Mouse (Mus musculus): Measurements from ENCODE around the gene Mark2. TPM values are rescaled to one million over a fixed set of nuclear protein-coding genes. Genes with fewer than 3 reads are reported as not detected.
"Not testable (repeated sequence)": the region's sequence is repeated elsewhere in the genome, so short reads cannot be mapped to it uniquely, and the experiment has no call there.

Mark2 gene
- 100 to 1,000 TPM; 123 to 139 TPM for total RNA-seq (2021)
- long read RNA-seq, experiment 1, full-length matches to known transcripts: 93 of 142 reads
- long read RNA-seq, experiment 1, partial matches to known transcripts: 10 of 142 reads
- long read RNA-seq, experiment 1, other reads (novel, unspliced or antisense): 39 of 142 reads
- long read RNA-seq, experiment 2, full-length matches to known transcripts: 76 of 110 reads
- long read RNA-seq, experiment 2, partial matches to known transcripts: 5 of 110 reads
- long read RNA-seq, experiment 2, other reads (novel, unspliced or antisense): 29 of 110 reads

DNA sequence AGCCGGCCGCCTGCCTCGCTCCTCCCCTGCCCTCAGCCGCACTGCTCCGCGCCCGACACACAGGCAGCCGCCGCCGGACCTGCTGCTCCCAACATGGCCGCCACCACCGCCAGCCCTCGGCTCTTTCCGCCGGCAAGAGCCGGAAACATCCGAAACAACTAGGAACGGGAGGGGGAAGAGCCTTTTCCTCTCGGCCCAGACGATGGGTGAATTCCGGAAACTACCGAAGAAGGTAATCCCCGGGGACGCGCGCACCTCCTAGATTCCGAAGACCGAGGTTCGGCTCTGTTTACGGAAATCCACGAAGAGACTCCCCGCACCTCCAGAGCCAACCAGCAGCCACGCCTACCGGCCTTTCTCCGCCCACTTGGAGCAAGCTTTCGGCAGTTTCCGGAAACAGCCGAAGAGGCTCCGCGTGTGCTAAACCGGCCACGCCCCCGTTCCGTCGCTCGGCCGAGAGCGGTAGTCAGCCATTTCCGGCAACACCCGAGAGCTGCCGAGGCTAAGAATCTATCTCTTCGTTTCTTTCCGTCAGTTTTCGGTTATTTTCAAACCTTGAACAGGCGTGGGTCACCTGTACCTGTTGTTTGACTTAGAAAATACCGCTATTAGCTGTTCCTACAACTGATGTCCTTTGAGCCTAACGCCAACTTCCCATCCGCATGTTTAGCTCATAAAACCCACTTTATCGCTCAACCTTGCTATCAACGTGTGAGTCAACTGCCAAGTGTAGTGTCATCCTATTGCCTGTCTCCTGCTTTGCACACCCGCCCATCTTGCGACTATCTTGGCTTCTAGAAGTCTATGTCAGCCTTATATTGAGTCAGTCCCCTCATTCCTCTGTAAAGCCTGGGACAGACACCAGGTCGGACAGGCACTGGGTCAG is at the start of gene Mark2:
Mark2 (minus strand) TSS at position 349 of the 886 bp plus-strand sequence.
- DNase-seq (ENCODE audit: low spot score in 2 of 2): peak; percentile 99

DNA sequence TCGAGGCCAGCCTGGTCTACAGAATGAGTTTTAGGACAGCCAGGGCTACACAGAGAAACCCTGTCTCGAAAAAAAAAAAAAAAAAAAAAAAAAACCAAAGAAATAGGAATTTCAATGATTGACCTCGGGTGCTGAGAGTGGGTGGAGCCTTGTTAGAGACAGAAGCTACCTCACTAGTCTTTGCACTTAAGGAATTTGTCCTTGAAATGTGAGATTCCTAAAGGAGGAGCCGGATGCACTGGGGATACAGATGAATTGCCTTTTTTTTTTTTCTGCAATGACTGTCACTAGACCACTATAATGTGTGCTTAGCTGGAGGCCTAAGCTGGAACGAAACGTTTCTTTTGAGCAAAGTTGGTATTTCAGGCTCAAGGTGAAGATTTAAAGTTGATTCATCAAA is 46.8 kb upstream of the Mark2 start:
- DNase-seq (ENCODE audit: low spot score in 2 of 2): no peak

DNA sequence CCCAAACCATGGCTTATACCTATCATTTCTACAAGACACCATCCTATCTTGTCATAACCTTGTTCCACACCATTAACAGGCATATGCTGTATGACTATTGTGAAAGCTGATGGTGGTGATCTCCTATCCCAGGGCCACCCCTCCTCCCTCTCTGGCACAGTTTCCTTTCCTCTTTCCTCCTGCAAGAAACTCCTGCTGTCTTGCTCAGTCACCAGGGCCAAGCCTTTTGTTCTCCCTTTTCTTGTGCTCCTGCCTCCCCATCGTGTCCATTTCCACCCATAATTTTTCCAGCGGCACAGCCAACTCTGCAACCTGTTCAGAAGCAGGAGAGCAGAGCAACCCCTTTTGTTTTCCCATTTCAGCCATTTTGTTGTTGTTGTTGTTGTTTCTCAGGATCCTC is 44.4 kb upstream of the Mark2 start:
- no peak for DNase-seq (ENCODE audit: low spot score in 2 of 2)

DNA sequence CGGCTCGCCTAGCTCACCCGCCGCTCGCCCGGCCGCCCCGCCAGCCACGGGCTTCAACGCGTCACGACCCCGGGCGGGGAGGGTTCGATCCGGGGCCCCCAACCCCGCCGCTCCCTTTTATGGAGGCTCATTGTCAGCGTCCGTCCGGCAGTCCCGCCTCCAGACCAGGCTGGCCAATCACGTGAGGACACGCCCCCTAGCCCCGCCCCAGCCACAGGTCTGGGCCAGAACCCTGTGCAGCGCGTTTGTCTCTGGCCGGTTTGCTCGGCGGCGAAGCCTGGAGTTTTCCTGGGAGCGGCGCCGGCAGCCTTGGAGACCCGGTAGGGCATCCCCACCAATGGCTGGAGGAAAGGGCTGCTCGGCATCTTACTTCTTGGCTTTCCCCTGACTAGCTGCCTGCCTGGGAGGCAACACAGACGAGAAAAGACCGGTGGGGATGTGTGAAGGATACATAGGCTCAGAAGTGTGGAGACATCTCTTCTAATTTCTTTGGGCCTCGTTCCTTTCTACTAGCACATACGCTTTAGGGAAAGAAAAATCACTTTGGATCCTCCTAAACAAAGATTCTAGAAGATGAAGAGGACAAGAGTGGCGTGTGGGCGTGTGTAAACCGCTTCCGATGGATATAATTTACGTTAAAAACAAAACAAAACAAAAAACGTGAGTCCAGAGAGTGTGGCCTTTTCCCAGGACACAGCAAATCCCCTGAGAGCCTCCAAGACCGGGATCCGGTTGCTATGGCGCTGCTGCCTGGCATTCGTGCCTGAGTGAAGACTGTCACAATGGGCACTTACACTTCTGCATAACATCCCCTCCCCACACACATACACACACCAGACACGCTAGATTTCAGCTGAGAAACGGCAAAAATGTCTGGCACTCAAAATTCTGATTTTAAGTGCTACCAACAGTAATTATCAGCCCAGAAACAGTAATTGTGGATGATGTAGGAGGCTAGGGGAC is 41.5 kb upstream of the Mark2 start, which contains the start of gene Spindoc:
Spindoc (minus strand) TSS at position 92 of the 963 bp plus-strand sequence.
- DNase-seq (ENCODE audit: low spot score in 2 of 2): peak; percentile 98 to 99

DNA sequence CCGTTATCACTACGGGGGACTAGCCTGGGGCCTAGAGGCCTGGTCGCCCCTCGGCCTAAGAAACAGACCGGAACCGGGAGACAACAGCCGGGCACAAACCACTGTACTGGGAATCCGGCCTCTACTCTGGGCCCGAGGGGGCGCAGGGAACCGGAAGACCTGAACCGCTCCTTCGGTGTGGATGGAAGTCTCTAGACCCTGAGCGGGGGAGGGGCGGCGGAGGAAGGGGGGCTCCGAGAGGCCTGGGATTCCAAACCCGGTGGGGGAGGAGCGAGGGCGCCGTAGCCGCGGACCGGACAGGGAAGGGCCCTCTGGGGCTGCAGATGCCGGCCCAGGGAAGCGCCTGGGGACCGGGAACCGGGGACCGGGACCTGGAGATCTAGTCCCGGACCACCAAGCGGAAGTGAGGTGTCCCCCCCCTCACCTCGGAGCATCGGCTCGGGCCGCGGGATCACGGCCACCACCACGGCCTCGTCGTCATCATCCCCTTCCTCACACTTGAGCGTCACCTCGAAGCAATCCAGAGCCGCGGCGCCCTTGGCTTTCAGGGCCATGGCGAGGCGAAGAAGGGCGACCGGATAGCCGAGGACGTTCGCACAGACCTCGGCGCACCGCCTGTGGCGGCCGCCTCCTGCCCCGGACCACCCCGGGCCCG is 40.7 kb upstream of the Mark2 start:
- DNase-seq (ENCODE audit: low spot score in 2 of 2): peak; percentile 32 to 43

DNA sequence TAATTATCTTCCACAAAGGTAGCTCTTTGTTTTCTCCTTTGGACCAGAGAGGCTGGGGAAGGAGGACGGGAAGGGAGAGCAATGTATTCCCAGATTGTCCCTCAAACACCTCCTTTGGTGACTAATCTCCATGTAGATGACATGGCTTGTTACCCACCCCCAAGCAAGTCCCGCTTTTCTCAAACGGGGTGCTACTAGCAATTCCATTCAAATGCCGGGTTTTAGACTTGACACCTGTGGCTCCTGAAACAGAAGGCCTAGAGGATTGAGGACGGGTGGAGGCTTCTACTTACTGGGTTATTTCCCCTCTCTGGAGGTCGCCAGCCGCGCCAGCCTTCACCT is 40.2 kb upstream of the Mark2 start:
- DNase-seq (ENCODE audit: low spot score in 2 of 2): peak in 1 of 2 experiments; percentile 27

DNA sequence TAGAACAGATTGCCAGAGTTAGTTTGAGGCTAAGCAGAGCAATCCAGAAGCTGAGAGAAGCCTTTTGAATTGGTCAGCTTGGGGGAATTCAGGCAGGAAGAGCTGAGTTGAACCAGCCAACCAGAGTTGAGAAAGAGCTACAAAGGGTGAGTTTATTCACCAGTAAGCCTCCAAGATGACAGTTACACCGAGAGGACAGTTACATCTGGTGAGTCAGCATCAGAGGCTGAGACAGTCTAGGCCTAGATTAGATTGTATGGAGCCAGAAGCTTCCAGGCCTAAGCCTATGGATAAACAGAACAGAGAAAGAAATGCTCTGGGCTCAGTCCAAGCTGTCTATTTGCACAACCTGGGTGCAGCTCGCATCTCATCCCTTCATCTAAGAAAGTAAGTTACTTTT is 36.0 kb upstream of the Mark2 start:
- DNase-seq (ENCODE audit: low spot score in 2 of 2): no peak

DNA sequence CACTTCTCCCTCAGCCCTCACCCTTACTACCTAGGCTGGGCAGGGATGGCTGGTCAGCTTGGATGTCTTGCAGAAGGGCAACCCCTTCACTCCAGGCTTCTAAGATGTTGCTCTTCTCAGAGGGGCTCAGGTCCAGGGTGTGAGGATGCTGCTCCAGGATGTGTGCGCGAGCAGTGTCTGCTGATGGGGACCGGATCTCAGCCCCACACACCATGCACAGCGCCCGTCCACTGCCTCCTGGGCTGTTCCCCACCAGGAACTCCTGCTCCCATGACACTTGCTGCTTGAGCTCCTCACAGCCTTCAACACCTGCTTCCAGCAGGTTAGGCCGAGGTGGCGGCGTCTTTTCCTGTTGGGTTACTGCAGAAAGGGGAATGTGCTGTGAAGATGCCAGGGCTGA is 32.8 kb upstream of the Mark2 start:
- DNase-seq (ENCODE audit: low spot score in 2 of 2): no peak

DNA sequence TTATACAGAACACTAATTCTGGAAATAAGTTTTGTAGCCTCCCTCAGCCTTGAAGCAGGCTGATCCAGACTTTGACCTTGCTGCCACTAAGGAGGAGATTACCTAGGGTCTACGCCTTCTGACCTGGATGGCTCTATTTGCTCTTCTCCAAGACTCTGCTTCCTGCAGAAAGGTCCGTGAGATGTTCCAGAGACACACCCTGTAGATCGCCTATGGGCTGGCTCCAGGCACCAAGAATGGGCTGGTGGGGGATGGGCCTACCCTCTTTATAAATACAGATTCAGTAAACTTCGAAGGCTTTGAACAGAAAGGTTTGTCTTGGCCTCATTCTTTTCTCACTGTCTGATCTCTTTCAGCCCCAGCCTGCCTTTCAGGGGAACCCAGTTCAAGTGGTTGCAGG is 27.8 kb upstream of the Mark2 start:
- DNase-seq (ENCODE audit: low spot score in 2 of 2): not testable (repeated sequence)

DNA sequence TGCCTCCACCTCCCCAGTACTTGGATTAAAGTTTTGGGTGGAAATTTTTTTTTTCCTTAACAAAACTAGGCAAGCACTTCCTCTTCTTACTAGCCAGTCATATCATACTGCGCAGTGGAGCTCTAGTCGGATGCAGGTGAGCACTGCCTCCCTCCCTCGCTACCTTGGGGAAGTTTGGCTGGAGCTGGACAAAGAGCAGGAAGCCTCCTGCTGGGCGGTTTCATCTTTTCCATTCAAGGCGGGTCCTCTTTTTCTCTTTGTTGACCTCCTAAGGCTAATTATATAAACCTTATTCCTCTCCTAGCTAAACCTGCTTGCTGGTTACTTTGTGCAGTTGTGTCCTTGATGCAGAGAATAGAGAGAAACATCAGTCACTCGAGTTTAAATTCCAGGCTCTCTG is 12.0 kb upstream of the Mark2 start:
- no peak for DNase-seq (ENCODE audit: low spot score in 2 of 2)

DNA sequence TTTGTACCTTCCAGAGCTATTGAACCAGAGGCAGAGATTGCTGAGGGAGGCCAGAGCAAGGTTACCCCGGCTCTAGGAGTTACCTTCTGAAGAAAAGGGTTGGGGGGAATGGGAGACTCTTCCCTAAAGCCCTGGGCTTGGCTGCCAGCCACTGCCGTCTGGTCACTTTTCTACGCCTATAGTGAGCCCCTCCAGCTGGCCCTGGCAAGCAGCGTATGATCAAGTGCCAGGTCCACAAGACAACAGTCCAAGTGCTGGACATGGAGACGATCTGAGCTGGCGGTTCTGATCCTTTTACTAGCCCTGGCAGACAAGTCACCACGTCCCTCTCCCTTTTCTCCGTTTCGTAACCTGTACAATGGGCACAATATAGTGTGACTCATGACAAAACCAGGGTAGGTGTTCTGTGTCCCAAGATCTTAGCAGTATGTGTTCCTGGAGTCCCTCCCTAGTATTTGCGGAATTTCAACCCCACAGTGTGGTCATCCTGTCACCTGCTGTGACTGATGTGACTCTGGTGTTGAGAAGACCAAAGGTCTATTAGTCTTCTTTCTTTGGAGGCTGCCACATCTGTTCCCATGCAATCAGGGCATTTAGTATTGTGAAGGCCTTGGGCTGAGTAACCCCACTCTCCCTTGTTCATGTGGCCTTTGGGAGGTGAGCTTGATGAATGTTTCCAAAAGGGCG is 11.3 kb upstream of the Mark2 start:
- no peak for DNase-seq (ENCODE audit: low spot score in 2 of 2)

DNA sequence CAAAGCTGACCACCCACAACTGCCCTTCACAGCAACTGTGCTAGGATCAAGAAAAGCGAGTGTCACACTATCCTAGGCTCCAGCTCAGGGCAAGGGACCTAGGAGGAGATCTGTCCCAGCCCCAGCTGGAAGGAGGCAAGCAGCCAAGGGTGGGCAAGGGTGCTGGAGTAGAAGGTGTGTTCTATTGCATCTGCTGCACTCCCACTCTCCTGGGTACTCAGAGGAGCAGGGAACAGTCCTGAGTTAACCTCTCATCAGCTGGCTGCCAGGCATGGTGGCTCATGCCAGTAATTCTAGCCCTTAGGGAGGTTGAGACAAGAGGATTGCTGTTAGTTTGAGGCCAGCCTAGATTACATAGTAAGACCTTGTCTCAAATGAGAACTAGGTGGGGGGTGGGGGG is 8.3 kb upstream of the Mark2 start:
- DNase-seq (ENCODE audit: low spot score in 2 of 2): no peak

DNA sequence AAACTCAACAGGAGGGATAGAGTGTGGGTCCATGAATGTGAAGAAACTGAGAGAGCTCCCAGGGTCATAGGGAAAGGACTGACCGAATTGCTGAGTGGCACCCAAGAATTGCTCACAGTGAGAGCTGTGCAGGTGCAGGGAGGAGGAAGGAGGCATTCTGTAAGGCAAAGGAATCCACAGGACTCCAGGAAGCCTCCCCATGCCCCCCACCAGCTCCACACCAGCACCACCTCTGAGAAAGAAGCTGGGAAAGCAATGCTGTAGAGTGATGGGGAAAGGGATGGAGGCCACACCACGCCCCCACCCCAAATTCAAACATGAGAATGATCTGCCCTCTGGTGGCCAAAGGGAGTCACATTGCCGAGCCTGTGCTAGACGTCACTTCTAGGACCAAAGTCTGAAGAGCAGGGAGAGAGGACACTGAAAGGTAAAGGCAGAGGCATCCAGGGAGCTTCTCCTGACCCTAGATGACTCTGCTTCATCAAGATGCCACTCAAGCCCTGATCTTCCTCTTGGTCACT is 3.6 kb upstream of the Mark2 start:
- DNase-seq (ENCODE audit: low spot score in 2 of 2): peak; percentile 47 to 56

DNA sequence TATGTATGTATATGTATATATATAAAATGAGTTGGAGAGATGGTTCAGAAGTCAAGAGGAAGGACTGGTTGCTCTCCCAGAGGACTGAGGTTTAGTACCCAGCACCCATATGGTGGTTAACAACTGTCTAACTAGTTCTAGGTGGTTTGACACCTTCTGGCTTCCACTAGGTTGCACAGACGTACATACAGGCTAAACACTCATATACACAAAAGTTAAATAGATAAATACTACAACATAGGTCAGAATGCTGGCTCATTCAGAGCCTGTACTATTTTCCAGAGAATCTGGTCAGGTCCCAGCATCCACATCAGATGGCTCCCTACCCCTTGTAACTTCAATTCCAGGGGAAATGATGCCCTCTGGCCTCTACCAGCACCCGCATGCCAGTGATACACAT is 986 bp upstream of the Mark2 start:
- no peak for DNase-seq (ENCODE audit: low spot score in 2 of 2)

DNA sequence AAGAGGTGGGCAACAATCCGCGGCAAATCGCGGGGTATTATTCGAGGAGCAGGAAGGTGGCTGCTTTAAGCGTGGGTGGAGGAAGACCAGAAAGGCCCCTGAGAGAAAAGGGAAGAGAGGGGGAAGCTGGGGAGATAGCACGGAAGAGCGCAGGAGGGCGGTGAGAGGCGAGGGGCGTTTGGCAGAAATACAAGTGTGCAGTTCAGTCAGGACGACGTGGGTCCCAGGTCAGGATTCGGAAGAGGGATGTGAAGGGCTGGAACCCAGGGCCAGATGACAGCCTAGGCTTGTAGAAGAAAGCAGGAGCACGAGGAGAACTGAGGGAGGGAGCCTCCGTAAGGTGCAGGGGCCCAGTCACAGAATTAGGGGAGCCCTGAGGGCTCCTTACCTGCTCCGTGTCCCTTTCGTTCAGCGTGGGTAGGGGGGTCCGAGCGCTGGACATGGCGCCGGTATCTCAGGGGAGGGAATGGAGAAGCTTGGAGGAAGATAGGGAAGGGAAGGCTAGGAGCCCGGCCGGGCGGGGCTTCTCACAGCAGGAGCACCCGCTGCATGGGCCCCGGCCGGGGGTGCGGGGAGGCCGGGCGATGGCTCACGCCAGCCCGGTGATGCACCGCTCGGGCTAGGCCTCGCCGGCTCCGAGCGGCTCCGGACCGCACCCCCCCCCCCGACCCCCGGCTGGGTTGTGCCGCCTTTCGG is 732 bp downstream of the Mark2 start:
- peak in 1 of 2 experiments; percentile 12 for DNase-seq (ENCODE audit: low spot score in 2 of 2)

DNA sequence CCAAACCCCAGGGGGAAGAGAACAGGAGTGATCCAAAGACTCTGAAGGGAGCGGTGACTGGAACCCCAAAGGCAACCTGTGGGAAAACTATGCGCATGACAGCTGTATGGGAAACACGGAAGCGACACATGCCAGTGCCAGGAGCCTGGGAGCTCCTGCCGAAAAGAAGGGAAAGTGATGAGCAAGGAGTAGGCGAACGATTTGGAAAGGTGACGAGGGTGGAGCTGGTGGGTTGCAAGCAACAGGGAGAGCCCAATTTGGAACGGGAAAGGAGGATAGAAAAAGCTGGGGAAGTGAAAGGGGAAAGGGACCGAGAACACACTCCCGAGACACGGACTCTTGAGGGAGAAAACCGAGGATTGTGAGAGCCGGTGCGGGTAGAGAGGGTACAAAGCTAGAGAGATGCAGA is 1.3 kb downstream of the Mark2 start:
- DNase-seq (ENCODE audit: low spot score in 2 of 2): peak; percentile 44 to 61

DNA sequence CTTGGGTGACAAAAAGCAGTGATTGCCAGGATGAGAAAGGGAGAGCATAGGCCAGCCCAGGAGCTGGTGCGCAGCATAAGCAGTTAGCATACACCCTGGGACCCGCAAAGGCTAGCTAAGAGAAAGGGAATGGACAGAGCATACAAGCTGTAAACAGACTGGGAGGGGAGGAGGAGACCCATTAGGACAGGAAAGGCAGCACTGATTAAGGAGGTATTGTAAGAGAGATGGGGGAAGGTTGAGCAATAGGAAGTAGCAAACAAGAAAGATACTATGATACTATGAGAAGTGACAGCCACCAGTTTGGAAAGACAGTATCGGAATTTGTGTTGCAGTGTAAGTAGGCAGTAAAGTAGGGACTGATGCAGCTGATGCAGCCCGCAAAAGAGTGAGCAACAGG is 1.8 kb downstream of the Mark2 start:
- no peak for DNase-seq (ENCODE audit: low spot score in 2 of 2)

DNA sequence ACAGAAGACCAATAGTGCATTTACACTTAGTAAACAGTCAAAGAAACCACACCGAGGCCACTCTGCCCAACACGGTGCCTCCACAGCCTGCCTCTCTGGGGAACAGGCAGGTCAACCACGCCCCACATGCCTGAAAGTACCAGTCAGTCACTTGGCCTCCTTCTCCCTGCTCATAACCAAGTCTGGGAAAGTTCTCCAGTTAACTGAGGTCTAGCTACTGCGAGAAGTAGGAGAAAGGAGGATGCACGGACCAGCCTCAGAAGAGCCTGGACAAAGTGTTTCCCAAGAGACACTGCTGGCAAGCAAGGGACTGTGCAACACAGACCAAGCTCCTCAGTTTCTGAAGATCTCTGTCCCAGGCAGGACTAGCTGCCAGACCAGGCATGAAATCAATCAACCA is 2.6 kb downstream of the Mark2 start:
- no peak for DNase-seq (ENCODE audit: low spot score in 2 of 2)

DNA sequence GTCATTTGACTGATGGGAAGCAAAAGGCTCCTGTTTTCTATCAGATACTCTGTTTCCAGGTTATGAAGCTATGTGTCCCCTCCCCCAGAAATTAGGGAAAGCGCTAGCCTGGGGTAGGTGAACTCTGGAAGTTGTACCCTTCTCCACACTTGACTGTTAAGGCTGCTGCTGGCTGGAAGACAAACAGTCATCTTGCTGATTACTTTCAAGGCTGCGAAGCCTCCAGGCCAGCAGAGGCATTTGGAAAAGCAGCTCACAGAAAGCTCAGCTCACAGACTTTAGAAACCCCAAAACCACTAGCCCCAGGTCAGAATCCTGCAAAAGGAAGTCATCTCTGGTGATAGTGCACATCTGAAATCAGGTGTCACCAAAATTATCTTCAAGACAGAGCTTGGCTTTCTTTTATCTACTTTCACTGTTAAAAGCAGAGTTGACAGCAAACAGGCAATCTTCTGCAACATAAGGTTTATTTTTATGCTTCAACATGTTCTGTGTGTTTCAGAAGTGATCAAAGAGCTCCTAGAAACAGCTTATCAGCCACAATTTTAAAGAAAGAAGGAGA is 3.8 kb downstream of the Mark2 start:
- no peak for DNase-seq (ENCODE audit: low spot score in 2 of 2)

Data from left cerebral cortex, adult 18-20 months (tissue).